Mouse (Mus musculus) hindbrain, embryonic 14.5 days (tissue): Measurements from ENCODE around the gene Ankrd12. TPM values are rescaled to one million over a fixed set of nuclear protein-coding genes. Genes with fewer than 3 reads are reported as not detected.
A peak's percentile ranks its signal among the peaks of the same experiment; 100 is the strongest.
"Not testable (repeated sequence)": the region's sequence is repeated elsewhere in the genome, so short reads cannot be mapped to it uniquely, and the experiment has no call there.

Source experiments
- ATAC-seq: fragments of 200-750 bp; cut with Nextera tagmentation; 2 replicates; pipeline ENCODE4 v1.8.0; 2017; ENCODE audit warnings: moderate number of reproducible peaks, mild to moderate bottlenecking, moderate TSS enrichment, moderate library complexity; ENCODE audit not compliant: low FRiP score
- DNase-seq: peaks from one replicate; pipeline ENCODE4 v3.0.0-alpha.2; 2015; ENCODE audit warnings: low spot score
- H3K27ac ChIP-seq: fragments of 300-500 bp; sonication (generic); 2 replicates; pipeline ENCODE4 v1.5.1; 2014; ENCODE audit warnings: mild to moderate bottlenecking, moderate library complexity
- H3K27me3 ChIP-seq: fragments of 300-500 bp; sonication (generic); 2 replicates; pipeline ENCODE4 v1.6.1; 2014; ENCODE audit warnings: mild to moderate bottlenecking, low read length, mixed read lengths; ENCODE audit not compliant: control insufficient read depth, insufficient read depth
- H3K36me3 ChIP-seq: fragments of 300-500 bp; sonication (generic); replicated peaks from 2 replicates; pipeline ENCODE4 v1.6.1; 2014; ENCODE audit not compliant: control insufficient read depth, insufficient read depth
- H3K4me1 ChIP-seq: fragments of 300-500 bp; sonication (generic); replicated peaks from 2 replicates; pipeline ENCODE4 v1.6.1; 2014; ENCODE audit warnings: antibody characterized with exemption, low read length, mixed read lengths; ENCODE audit not compliant: control insufficient read depth, insufficient read depth
- H3K4me2 ChIP-seq: fragments of 300-500 bp; sonication (generic); replicated peaks from 2 replicates; pipeline ENCODE4 v1.6.1; 2014; ENCODE audit warnings: mild to moderate bottlenecking, moderate library complexity
- H3K4me3 ChIP-seq: fragments of 300-500 bp; sonication (generic); replicated peaks from 2 replicates; pipeline ENCODE4 v1.5.1; 2014; ENCODE audit warnings: mild to moderate bottlenecking, low read length
- H3K9ac ChIP-seq: fragments of 300-500 bp; sonication (generic); 2 replicates; pipeline ENCODE4 v1.6.1; 2014
- H3K9me3 ChIP-seq: fragments of 300-500 bp; sonication (generic); 2 replicates; pipeline ENCODE4 v1.6.1; 2016; ENCODE audit warnings: low read length; ENCODE audit not compliant: control insufficient read depth
- WGBS: fragments of 180-500 bp; shearing (Covaris S2); extraction: QIAGEN DNeasy Blood & Tissue Kit; methylation state at CpG from one replicate; pipeline ENCODE4 v1.1.7; 2014; 5-methylcytosine and 5-hydroxymethylcytosine counted together
- polyA plus RNA-seq: library from polyadenylated mRNA; unstranded; fragments of >200 nt; fragmentation: Nextera tagmentation; extraction: Ambion mirVana; gene quantifications from 2 replicates; pipeline ENCODE4 v1.2.1, GENCODE M21; 2014

Gene Ankrd12
- polyA plus RNA-seq, 1 experiment from 2014 or later: 157 TPM

DNA sequence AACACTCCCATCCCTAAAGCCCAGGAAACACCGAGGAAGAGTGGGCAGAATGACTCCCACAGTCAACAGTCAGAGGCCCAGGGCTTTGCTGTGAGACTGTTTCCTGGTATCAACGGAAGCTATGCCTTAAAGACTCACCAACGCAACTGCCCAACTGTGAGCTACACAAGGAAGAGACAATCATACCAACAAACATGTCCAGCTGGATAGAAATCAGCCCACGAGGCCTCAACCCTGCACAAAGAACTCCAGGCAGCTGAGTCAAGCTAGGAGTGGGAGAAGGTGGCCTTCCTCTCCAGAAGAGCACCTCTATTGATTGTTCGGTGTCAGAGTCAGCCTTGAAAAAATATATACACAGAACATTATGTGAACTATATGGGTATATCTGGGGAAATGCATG is 44.9 kb downstream of the Ankrd12 start:
- ATAC-seq: no peak
- no peak for DNase-seq
- Histone ChIP-seq H3K36me3 (peaks cover 47% of the 10 kb centered on the region), H3K27ac (no peak overlapping the region), H3K4me3 (no peak overlapping the region), H3K9me3 (no peaks in the 10 kb centered on the region), H3K27me3 (no peaks in the 10 kb centered on the region), H3K4me1 (no peaks in the 10 kb centered on the region), H3K4me2 (no peak overlapping the region), H3K9ac (no peak overlapping the region)
- WGBS: 95% methylated on average over 5 of the region's 5 CpGs

DNA sequence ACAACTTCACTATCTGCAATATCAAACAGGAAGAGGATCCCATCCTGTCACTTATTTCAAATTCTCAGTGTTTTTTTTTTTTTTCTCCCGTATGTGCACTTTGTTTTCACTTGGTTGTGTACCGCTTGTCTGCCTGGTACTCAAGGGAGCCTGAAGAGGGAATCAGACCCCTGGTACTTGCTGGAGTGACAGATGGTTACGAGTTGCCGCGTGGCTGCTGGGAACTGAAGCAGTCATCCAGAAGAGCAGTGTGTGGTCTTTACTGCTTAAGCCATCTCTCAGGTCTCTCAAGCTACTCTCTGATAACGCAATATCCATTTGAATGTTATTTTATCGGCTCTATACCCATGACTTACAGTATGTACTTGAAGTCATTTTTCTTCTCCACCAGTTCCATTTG is 52.7 kb downstream of the Ankrd12 start:
- no peaks in the 10 kb centered on the region for H3K27me3 ChIP-seq
- DNase-seq: no peak
- ATAC-seq: no peak
- no peak overlapping the region for H3K27ac ChIP-seq
- no peak overlapping the region for H3K4me3 ChIP-seq
- H3K9me3 ChIP-seq: no peaks in the 10 kb centered on the region
- H3K4me2 ChIP-seq: no peak overlapping the region
- H3K36me3 ChIP-seq: peaks cover 69% of the 10 kb centered on the region
- no peak overlapping the region for H3K9ac ChIP-seq
- WGBS: 89% methylated on average over 7 of the region's 7 CpGs
- H3K4me1 ChIP-seq: no peaks in the 10 kb centered on the region

DNA sequence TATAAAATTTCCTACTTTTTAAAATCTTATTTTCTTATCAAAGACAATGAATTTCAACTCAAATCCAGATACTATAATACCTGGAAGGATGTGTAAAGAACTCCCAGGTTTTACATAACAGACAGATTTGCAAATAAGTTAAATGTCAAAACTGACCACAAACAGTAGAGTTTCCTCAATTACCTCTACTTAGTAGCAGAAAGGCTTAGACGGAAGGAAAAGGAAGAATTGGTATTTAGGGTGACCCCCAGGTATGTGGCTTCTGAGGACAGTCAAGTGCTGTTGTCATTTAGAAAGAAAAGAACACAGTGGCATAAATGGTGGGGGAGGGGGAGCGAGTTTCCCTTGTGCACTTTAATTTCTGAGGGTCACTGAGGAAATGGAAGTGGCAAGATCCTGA is 65.1 kb downstream of the Ankrd12 start:
- Histone ChIP-seq H3K4me3 (no peak overlapping the region), H3K9ac (no peak overlapping the region), H3K36me3 (peaks cover 24% of the 10 kb centered on the region), H3K4me1 (no peaks in the 10 kb centered on the region), H3K27me3 (no peaks in the 10 kb centered on the region), H3K4me2 (no peak overlapping the region), H3K27ac (no peak overlapping the region), H3K9me3 (no peaks in the 10 kb centered on the region)
- WGBS: 83% methylated on average over 2 of the region's 2 CpGs
- DNase-seq (no peak), ATAC-seq (no peak)

DNA sequence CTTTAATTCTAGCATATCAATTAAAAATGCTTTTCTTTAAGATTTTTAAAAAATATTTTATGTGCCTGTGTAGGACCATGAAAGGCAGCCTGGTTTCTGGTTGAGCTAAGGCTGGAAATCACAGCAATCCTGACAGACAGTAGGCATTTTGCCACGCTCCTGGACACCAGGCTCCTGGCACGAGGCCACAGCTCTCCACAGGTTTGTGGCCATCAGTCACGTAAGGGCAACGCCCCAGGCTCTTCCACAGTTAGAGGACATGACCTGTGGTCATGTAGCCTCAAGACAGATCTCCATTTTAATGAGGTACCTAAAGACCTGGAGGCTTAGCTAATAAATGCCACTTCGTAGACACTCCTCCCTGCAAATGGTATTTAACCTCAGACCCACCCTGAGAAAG is 69.0 kb downstream of the Ankrd12 start:
- DNase-seq (no peak), ATAC-seq (no peak)
- H3K27me3 ChIP-seq: no peaks in the 10 kb centered on the region
- H3K9ac ChIP-seq: no peak overlapping the region
- no peak overlapping the region for H3K4me2 ChIP-seq
- no peaks in the 10 kb centered on the region for H3K9me3 ChIP-seq
- no peaks in the 10 kb centered on the region for H3K4me1 ChIP-seq
- 73% methylated on average over 5 of the region's 5 CpGs for WGBS
- H3K4me3 ChIP-seq: no peak overlapping the region
- H3K36me3 ChIP-seq: peaks cover 30% of the 10 kb centered on the region
- no peak overlapping the region for H3K27ac ChIP-seq

DNA sequence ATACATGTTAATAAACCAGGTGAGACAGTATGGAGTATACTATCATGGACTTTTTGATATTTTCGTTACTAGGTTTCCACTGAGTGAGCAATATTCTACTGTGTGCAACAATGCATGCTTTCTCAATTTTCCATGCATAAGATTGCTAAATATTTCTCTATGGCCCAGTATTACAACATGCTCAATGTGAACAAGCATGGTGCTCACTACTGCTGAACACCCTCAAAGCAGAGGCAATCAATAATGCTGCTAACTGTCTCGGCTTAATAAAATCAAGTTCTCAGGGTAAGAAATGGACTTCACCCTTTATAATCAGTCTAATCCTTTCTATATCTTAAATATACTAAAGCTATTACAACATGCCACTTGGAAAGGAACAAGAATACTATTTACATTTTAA is 69.4 kb downstream of the Ankrd12 start:
- ATAC-seq (no peak), DNase-seq (no peak)
- H3K9ac ChIP-seq: no peak overlapping the region
- peaks cover 30% of the 10 kb centered on the region for H3K36me3 ChIP-seq
- no peak overlapping the region for H3K4me2 ChIP-seq
- H3K27me3 ChIP-seq: no peaks in the 10 kb centered on the region
- H3K4me1 ChIP-seq: no peaks in the 10 kb centered on the region
- H3K4me3 ChIP-seq: no peak overlapping the region
- WGBS: 83% methylated on average over 2 of the region's 2 CpGs
- H3K9me3 ChIP-seq: no peaks in the 10 kb centered on the region
- no peak overlapping the region for H3K27ac ChIP-seq

DNA sequence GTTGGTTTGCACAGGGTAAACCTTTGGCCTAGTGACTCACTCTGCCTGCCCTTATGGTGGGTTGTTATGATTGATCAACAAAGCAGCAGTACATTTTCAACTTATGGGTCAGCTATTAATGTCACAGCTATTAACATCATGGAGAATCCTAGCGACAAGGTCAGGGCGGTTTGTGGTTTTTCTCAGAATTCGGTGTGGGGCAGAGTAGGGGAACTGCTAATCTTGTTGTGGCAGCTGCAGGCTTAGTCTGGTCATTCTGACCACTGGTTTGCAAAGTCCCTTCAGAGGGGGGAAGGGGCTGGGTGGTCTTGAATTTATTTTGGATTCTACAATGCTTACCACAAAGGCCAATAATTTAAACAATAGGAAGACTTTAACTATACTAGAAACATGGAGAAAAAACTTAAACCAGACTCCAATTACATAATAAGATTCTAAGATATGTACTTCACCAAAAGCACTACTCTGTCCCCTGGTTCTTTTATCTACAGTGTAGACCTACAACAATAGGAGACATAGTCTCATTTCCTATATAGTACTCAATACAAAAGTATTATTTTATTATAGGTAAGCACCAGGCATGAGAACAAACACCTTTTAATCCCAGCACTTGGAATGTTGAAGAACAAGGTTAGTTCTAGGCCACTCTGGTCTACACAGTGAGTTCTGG is 88.6 kb downstream of the Ankrd12 start:
- ATAC-seq: no peak
- peaks cover 42% of the 10 kb centered on the region for H3K36me3 ChIP-seq
- 87% methylated on average over 3 of the region's 3 CpGs for WGBS
- H3K4me2 ChIP-seq: no peak overlapping the region
- H3K9me3 ChIP-seq: no peaks in the 10 kb centered on the region
- no peak overlapping the region for H3K27ac ChIP-seq
- H3K4me3 ChIP-seq: no peak overlapping the region
- no peak overlapping the region for H3K9ac ChIP-seq
- H3K4me1 ChIP-seq: no peaks in the 10 kb centered on the region
- no peaks in the 10 kb centered on the region for H3K27me3 ChIP-seq
- no peak for DNase-seq

DNA sequence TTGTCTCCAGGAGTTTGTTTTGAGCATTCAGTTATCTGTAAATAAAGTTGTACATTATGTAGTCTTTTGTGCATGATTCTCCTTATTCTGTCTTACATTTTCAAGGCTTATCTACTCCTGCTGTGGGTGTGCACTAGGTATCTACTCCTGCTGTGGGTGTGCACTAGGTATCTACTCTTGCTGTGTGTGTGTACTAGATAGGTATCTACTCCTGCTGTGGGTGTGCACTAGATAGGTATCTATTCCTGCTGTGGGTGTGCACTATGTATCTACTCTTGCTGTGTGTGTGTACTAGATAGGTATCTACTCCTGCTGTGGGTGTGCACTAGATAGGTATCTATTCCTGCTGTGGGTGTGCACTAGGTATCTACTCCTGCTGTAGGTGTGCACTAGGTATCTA is 100.2 kb downstream of the Ankrd12 start:
- DNase-seq, H3K27me3 ChIP-seq, H3K4me1 ChIP-seq, H3K9ac ChIP-seq, H3K4me3 ChIP-seq, H3K27ac ChIP-seq, H3K9me3 ChIP-seq, H3K4me2 ChIP-seq, ATAC-seq: not testable (repeated sequence)
- peaks cover 61% of the 10 kb centered on the region for H3K36me3 ChIP-seq

DNA sequence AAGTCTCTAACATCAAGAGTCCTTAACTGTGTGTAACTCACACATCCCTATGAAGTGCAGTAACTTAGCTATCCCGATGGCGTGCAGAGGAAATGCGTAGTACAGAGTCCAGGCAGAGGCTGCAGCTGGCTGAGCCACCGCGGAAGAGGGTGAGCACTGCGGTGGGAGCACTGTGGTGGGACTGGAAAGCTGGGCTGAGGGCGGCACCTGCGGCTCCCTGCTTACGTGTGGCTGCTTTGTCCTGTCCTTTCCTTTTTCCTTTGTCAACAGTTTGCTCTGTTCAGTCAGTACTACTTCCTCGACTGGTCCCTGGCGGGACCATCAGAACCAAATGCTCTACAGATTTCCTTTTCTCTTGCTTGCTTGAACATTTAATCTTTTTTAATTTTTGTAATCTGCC is 109.1 kb downstream of the Ankrd12 start:
- Histone ChIP-seq H3K9me3 (no peaks in the 10 kb centered on the region), H3K4me3 (no peak overlapping the region), H3K4me1 (no peaks in the 10 kb centered on the region), H3K36me3 (peaks cover 27% of the 10 kb centered on the region), H3K27ac (no peak overlapping the region), H3K9ac (no peak overlapping the region), H3K4me2 (no peak overlapping the region), H3K27me3 (no peaks in the 10 kb centered on the region)
- WGBS: 70% methylated on average over 11 of the region's 11 CpGs
- ATAC-seq: no peak
- no peak for DNase-seq

DNA sequence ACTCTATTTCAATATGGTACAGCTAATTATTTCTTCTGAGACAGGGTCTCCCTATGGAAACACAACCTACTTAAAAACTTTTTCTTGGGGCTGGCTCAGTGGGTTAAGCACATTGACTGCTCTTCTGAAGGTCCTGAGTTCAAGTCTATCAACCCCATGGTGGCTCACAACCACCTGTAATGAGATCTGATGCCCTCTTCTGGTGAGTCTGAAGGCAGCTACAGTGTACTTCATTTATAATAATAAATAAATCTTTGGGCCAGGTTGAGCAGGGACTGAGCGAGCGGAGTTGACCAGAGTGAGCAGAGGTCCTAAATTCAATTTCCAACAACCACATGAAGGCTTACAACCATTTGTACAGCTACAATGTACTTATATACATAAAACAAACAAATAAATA is 114.6 kb downstream of the Ankrd12 start:
- WGBS: 95% methylated on average over 2 of the region's 2 CpGs
- DNase-seq (no peak), ATAC-seq (no peak)
- H3K4me3 ChIP-seq: no peak overlapping the region
- no peak overlapping the region for H3K9ac ChIP-seq
- no peaks in the 10 kb centered on the region for H3K9me3 ChIP-seq
- H3K36me3 ChIP-seq: peaks cover 8% of the 10 kb centered on the region
- no peaks in the 10 kb centered on the region for H3K27me3 ChIP-seq
- H3K27ac ChIP-seq: no peak overlapping the region
- no peaks in the 10 kb centered on the region for H3K4me1 ChIP-seq
- H3K4me2 ChIP-seq: no peak overlapping the region

DNA sequence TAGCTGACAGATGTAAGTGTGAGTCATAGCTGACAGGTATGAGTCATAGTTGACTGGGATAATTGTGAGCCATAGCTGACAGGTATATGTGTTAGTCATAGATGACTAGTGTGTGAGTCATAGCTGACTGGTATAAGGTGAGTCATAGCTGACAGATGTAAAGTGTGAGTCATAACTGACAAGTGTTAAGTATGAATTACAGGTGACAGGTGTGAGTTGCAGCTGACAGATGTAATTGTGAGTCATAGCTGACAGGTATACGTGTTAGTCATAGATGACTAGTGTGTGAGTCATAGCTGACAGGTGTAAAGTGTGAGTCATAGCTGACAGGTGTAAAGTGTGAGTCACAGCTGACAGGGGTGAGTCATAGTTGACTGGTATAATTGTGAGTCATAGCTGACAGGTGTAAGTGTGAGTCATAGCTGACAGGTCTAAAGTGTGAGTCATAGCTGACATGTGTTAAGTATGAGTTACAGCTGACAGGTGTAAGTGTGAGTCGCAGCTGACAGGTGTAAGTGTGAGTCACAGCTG is 115.2 kb downstream of the Ankrd12 start:
- ATAC-seq (peak; percentile 51; the same call in 1 of the 2 replicates), DNase-seq (no peak)
- H3K27me3 ChIP-seq: no peaks in the 10 kb centered on the region
- no peaks in the 10 kb centered on the region for H3K4me1 ChIP-seq
- WGBS: 91% methylated on average over 2 of the region's 2 CpGs
- peaks cover 8% of the 10 kb centered on the region for H3K36me3 ChIP-seq
- H3K9ac ChIP-seq: no peak overlapping the region
- H3K9me3 ChIP-seq: no peaks in the 10 kb centered on the region
- H3K27ac ChIP-seq: no peak overlapping the region
- H3K4me3 ChIP-seq: no peak overlapping the region
- no peak overlapping the region for H3K4me2 ChIP-seq
